In genomic region chr7:29783871-29784551, GRCm38 (mm10) we compare ENCODE assay signal across 8 mouse cellular contexts. TPM values are rescaled to one million over a fixed set of nuclear protein-coding genes. Genes with fewer than 3 reads are reported as not detected.
DNase-seq lines count a peak whose midpoint lies in the region; ATAC-seq and TF ChIP-seq lines count a peak whose summit lies in the region.

Gene Zfp30 (plus strand): TSS chr7:29783998.

- 1% methylated on average over 45 of the region's 45 CpGs for WGBS in embryonic facial prominence, embryonic 11.5 days
- under 1% methylated on average over 45 of the region's 45 CpGs for WGBS in limb, embryonic 12.5 days
- WGBS in midbrain, embryonic 14.5 days, result under 1% methylated on average over 45 of the region's 45 CpGs
- WGBS in spleen, adult 2 months, result 1% methylated on average over 45 of the region's 45 CpGs

- H3K4me1 ChIP-seq in embryonic facial prominence, embryonic 11.5 days (ENCODE audit: control insufficient read depth, insufficient read depth, low read length), result no peaks in the 10 kb centered on the region
- peaks cover 13% of the 10 kb centered on the region for H3K4me1 ChIP-seq in limb, embryonic 12.5 days (replicated peaks)
- H3K4me1 ChIP-seq in midbrain, embryonic 14.5 days (ENCODE audit: control insufficient read depth, insufficient read depth, low read length), result peaks cover 20% of the 10 kb centered on the region; the same call in 1 of the 2 replicates
- H3K4me1 ChIP-seq in spleen, adult 2 months (ENCODE audit: control insufficient read depth, insufficient read depth, insufficient read length), result peaks cover 2% of the 10 kb centered on the region; the same call in 1 of the 2 replicates

- no peak for TF ChIP-seq POLR2A in spleen, adult 2 months (IDR thresholded peaks at IDR 0.05; ENCODE audit: low read depth, low read length)

- H3K4me3 ChIP-seq in embryonic facial prominence, embryonic 11.5 days (ENCODE audit: low read depth, low read length), result peak within 1 kb of the TSS; percentile 62
- peak within 1 kb of the TSS; percentile 82 for H3K4me3 ChIP-seq in limb, embryonic 12.5 days (replicated peaks)
- peak within 1 kb of the TSS; percentile 78 for H3K4me3 ChIP-seq in midbrain, embryonic 14.5 days (replicated peaks; ENCODE audit: low read depth, low read length)
- H3K4me3 ChIP-seq in spleen, adult 2 months (ENCODE audit: extremely low read depth, insufficient read depth, insufficient read length), result peak within 1 kb of the TSS; percentile 66

- H3K27me3 ChIP-seq in embryonic facial prominence, embryonic 11.5 days (ENCODE audit: control insufficient read depth, insufficient read depth, low read length), result no peaks in the 10 kb centered on the region
- no peaks in the 10 kb centered on the region for H3K27me3 ChIP-seq in limb, embryonic 12.5 days
- no peaks in the 10 kb centered on the region for H3K27me3 ChIP-seq in midbrain, embryonic 14.5 days (ENCODE audit: control insufficient read depth, insufficient read depth, low read length)
- H3K27me3 ChIP-seq in spleen, adult 2 months (ENCODE audit: control insufficient read depth, insufficient read depth, low read length), result no peaks in the 10 kb centered on the region

- no peaks in the 10 kb centered on the region; the same call in 1 of the 2 replicates for H3K36me3 ChIP-seq in embryonic facial prominence, embryonic 11.5 days (replicated peaks; ENCODE audit: control insufficient read depth, insufficient read depth, low read depth, low read length)
- peaks cover 44% of the 10 kb centered on the region for H3K36me3 ChIP-seq in limb, embryonic 12.5 days
- peaks cover 22% of the 10 kb centered on the region for H3K36me3 ChIP-seq in midbrain, embryonic 14.5 days (ENCODE audit: control insufficient read depth, insufficient read depth, low read length)
- H3K36me3 ChIP-seq in spleen, adult 2 months (ENCODE audit: control insufficient read depth, insufficient read depth, low read length), result no peaks in the 10 kb centered on the region

- peak within 1 kb of the TSS; percentile 22; the same call in 1 of the 2 replicates for H3K27ac ChIP-seq in embryonic facial prominence, embryonic 11.5 days (replicated peaks; ENCODE audit: low read depth, low read length)
- H3K27ac ChIP-seq in limb, embryonic 12.5 days, result peak within 1 kb of the TSS; percentile 91
- peak within 1 kb of the TSS; percentile 92 for H3K27ac ChIP-seq in midbrain, embryonic 14.5 days (replicated peaks; ENCODE audit: low read depth, low read length)
- no peak within 1 kb of the TSS for H3K27ac ChIP-seq in spleen, adult 2 months (ENCODE audit: insufficient read depth, low read length)

- peak within 1 kb of the TSS; percentile 66 for H3K4me2 ChIP-seq in embryonic facial prominence, embryonic 11.5 days (ENCODE audit: low read depth, low read length)
- H3K4me2 ChIP-seq in limb, embryonic 12.5 days, result peak within 1 kb of the TSS; percentile 76
- peak within 1 kb of the TSS; percentile 71 for H3K4me2 ChIP-seq in midbrain, embryonic 14.5 days (ENCODE audit: low read length)

- peak; percentile 96 for ATAC-seq in embryonic facial prominence, embryonic 11.5 days (replicated peaks; ENCODE audit: insufficient number of reproducible peaks, low FRiP score, low TSS enrichment, low read depth)
- ATAC-seq in limb, embryonic 12.5 days (ENCODE audit: insufficient number of reproducible peaks, insufficient read depth, low FRiP score, low TSS enrichment, low read depth), result peak; percentile 94
- ATAC-seq in midbrain, embryonic 14.5 days (ENCODE audit: low FRiP score, low TSS enrichment), result peak; percentile 97

- no peak for TF ChIP-seq CTCF in spleen, adult 2 months (IDR thresholded peaks at IDR 0.05; ENCODE audit: extremely low read depth, insufficient read depth, insufficient read length, insufficient replicate concordance)

- peak; percentile 92 for DNase-seq in 3T3-L1 (ENCODE audit: low read depth, low spot score)
- DNase-seq in adrenal gland, postnatal 25 days, result peak; percentile 82
- DNase-seq in embryonic facial prominence, embryonic 11.5 days (ENCODE audit: low spot score), result peak; percentile 96
- DNase-seq in heart, adult 8-10 months (ENCODE audit: low spot score), result peak; percentile 78
- DNase-seq in kidney, adult 8-10 months, result peak; percentile 80 to 83
- DNase-seq in midbrain, embryonic 14.5 days, result peak; percentile 96
- DNase-seq in spleen, adult 2 months (ENCODE audit: low read depth in 1 of 2, low spot score in 2 of 2), result peak in 1 of 2 experiments; percentile 49

- H3K9ac ChIP-seq in embryonic facial prominence, embryonic 11.5 days (replicated peaks; ENCODE audit: low read length), result peak within 1 kb of the TSS; percentile 72
- peak within 1 kb of the TSS; percentile 82 for H3K9ac ChIP-seq in limb, embryonic 12.5 days (replicated peaks)
- peak within 1 kb of the TSS; percentile 80 for H3K9ac ChIP-seq in midbrain, embryonic 14.5 days (replicated peaks; ENCODE audit: low read length)

- no peaks in the 10 kb centered on the region for H3K9me3 ChIP-seq in embryonic facial prominence, embryonic 11.5 days (replicated peaks; ENCODE audit: control insufficient read depth, low read length)
- H3K9me3 ChIP-seq in limb, embryonic 12.5 days, result no peaks in the 10 kb centered on the region
- no peaks in the 10 kb centered on the region; the same call in 1 of the 2 replicates for H3K9me3 ChIP-seq in midbrain, embryonic 14.5 days (ENCODE audit: control insufficient read depth, low read length)

RNA-seq across cellular contexts. Expression of gene Zfp30, which starts in this region (rescaled TPM):
- 3.4 and 4.4 TPM in 2 replicates for total RNA-seq in adrenal gland, postnatal 25 days (2021)
- 8.4 and 9.0 TPM in 2 replicates for polyA plus RNA-seq in embryonic facial prominence, embryonic 11.5 days (2014; fragmentation: Nextera tagmentation; extraction: Ambion mirVana)
- 1 to 10 TPM; 4.3 to 6.2 (median 5.1) TPM for total RNA-seq in heart, adult 8-10 months (2022)
- polyA plus RNA-seq in limb, embryonic 12.5 days (2016; fragmentation: Nextera tagmentation; extraction: Ambion mirVana), result 9.3 and 9.9 TPM in 2 replicates
- 16.0 and 16.2 TPM in 2 replicates for polyA plus RNA-seq in midbrain, embryonic 14.5 days (2014; fragmentation: Nextera tagmentation; extraction: Ambion mirVana)
- polyA plus RNA-seq in spleen, adult 2 months (2012; rRNA removed), result 0.69 and 0.74 TPM in 2 replicates
